Mouse (Mus musculus) CH12.LX (cell line): ENCODE measurements around the gene Tmem108.

Experiments used
- CTCF ChIP-seq, 2 experiments: IDR thresholded peaks in 1 of 2; conservative IDR thresholded peaks in 1 of 2; 2 replicates each; pipeline ENCODE4 v1.5.1; 2011 to 2012; ENCODE audit warnings: low read depth in 2 of 2, low read length in 2 of 2, improper control_type of control experiment in 1 of 2, inconsistent platforms in 1 of 2, mild to moderate bottlenecking in 1 of 2, moderate library complexity in 1 of 2
- EP300 ChIP-seq: IDR thresholded peaks from 2 replicates; pipeline ENCODE4 v1.6.1; 2011; ENCODE audit warnings: low read length, improper control_type of control experiment
- IRF4 ChIP-seq: IDR thresholded peaks from 2 replicates; pipeline ENCODE4 v1.6.1; 2014; ENCODE audit warnings: low read depth, mild to moderate bottlenecking, inconsistent platforms, low read length, improper control_type of control experiment
- MAX ChIP-seq: IDR thresholded peaks from 2 replicates; pipeline ENCODE4 v1.6.1; 2011; ENCODE audit warnings: low read length, improper control_type of control experiment
- MAZ ChIP-seq: IDR thresholded peaks from 2 replicates; pipeline ENCODE4 v1.6.1; 2012; ENCODE audit warnings: low read depth, mild to moderate bottlenecking, inconsistent platforms, low read length, improper control_type of control experiment, moderate library complexity
- MEF2A ChIP-seq: IDR thresholded peaks from 2 replicates; pipeline ENCODE4 v1.6.1; 2014; ENCODE audit warnings: low read depth, mild to moderate bottlenecking, inconsistent platforms, low read length, improper control_type of control experiment, borderline replicate concordance
- POLR2A ChIP-seq: IDR thresholded peaks from 2 replicates; pipeline ENCODE4 v1.6.1; 2011; ENCODE audit warnings: low read depth, mild to moderate bottlenecking, improper control_type of control experiment, low read length
- USF1 ChIP-seq: IDR thresholded peaks from 2 replicates; pipeline ENCODE4 v1.6.1; 2014; ENCODE audit warnings: low read depth, mild to moderate bottlenecking, inconsistent platforms, low read length, improper control_type of control experiment

- TF ChIP-seq POLR2A (no peak), MAX (no peak), EP300 (no peak), USF1 (no peak), MAZ (no peak), MEF2A (no peak), IRF4 (no peak), CTCF (conservative IDR thresholded peaks at IDR 0.05 in 1 of 2, IDR thresholded peaks at IDR 0.05 in 1 of 2; ENCODE audit: low read depth in 2 of 2, low read length in 2 of 2) (no peak)
These were observed 74.5 kb downstream of the Tmem108 start for GRCm38 (mm10) chr9:103687130-103687529.
